Mouse (Mus musculus): ENCODE data around the gene Slc22a1.

The Slc22a1 gene

DNA sequence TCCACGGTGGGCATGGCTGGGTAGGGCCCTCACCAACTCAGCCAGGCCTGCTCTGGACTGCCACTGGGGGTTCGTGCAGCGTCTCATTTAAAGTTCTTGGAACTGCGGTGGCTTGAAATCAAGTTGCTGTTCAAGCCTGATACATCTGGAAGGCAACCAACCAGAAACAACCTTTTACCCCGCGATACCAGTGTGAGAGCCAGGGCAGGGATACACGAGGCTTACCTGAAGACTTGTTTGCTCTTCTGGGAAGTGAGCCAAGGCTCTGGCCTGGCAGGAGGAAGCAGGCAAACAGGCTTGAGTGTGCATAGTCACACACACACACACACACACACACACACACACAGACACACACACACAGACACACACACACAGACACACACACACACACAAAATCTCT is at the start of gene Slc22a1:
TSS of gene Slc22a1 (minus strand) at position 184 of the 400 bp plus-strand sequence.
- DNase-seq = peak; percentile 86

DNA sequence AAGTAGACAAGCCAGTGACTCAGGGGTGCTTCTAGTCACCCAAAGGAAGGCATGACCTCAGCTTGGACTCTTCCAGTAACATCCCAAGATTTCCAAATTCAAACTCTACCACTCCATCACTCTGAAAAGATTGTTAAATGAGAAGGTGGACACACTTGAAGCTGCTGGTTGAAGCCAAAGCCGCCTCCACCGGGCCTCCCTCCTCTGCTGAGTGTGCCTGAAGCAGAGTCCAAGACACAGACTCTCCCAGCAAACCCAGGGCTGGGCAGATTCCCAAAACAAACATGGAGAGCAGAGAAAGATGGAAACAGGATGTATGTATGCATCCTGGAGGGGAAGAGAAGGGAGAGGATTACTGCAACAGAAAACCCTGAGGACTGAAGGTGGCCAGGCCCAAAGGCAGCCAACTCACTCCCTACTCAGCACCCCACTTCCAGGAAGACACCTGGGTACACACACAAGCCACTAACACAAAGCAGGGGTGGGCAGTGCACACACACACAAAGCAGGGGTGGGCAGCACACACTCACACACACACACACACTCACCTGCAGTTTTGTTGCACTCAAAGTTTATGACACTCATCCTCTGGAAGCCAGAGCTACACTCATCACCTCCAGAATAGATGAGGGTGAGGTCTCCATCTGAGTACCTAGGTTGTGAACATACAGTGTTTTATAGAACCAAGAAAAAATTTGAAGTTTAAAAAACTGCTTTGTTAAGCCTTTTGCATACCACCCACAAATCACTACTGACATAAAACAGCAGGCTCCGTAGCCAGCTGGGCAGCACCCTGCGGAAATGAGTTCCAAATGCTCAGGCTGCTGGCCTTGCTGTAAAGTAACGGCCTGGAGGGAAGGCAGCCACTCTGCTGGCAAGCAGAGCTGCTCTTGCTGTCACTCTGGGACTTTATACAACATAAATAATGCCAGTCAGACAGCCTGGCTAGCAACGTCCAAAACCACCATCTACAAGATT is 49.4 kb upstream of the Slc22a1 start:
- DNase-seq = peak; percentile 73

DNA sequence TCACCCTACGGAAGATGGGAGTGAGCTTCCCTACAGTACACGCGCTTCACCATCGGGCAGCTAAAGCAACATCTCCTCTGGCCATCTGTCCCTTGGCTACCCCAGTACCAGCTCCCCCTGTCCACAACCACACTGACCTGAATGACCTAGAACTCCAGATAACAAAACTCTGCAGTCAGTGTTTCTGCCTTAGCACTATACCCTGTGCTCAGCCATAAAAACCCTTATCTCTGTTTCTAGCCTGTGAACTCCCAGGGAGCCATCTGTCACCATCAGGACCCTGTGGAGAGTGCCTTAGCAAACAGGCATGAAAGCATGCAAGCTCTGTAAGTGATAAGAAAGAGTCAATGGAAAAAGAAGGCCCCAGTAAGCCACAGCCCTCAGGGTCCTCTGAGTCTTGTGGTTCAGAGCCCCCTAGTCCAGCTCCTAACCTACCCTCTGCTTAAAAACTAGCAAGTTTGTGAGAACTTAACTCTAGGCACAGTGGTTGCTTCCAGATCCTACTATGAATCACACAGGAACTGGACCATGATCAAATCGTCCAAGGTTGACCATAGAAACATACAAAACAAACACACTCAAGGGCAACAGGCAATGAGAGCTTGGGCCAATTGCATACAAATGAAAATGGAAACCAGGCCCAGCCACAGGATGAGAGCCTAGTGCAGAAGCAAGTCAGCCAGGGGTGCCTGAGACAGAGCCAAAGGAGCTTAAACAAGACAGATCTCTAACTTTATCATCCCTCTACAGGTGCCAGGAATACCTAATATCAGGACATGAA is 48.5 kb upstream of the Slc22a1 start:
- peak; percentile 37 for DNase-seq

DNA sequence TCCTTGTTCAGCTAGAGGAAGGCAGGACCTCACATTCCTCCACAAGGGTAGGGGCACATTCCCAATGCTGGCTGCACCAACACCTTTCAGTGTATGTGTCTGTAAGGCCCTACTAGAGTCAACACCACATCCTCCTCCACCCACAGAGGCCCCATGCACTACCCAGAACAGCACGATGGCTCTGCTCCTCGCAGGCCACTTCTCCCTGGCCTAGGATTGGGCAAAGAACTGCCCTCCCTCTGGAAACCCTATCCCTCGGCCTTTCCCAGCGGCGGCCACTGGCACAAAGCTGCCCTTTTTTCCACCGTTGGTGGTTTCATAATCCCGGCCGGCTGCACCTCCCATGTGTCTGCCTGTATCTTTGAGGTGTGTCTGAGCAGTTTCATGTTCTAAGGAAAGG is 47.0 kb upstream of the Slc22a1 start:
- no peak for DNase-seq

DNA sequence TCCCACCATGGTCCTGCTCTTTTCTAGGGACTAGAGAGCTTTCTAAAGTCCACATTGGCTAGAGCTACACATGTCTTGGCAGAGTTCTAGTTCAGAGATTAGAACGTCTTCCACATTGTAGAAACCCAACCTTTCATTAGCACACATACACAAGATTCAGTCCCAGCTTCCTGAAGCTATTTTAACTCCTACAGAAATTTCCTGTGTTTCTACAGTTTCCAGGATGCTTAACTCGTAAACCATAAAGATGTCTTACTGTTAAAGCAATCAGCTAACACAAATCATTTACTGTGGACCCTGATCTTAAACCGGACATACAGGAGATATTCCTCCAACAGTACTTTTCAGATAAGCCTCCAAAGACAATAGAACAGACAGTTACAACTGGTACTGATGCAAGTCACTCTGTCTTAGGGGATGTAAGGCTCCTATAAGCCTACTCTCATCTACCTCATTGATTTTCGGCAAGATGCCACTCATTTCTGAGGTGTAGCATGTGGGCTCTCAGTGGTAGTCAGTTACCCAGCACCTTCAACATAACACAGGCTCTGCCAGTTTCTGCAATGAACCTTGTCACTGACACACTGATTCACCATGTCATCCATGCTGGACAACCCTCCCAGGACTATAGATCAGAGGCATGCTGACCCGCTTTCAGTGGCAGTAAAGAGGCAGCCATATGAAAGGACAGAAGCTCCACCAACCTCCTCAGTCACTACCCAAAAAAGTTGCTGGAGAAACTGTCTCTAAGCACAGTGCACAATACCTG is 45.7 kb upstream of the Slc22a1 start:
- no peak for DNase-seq

DNA sequence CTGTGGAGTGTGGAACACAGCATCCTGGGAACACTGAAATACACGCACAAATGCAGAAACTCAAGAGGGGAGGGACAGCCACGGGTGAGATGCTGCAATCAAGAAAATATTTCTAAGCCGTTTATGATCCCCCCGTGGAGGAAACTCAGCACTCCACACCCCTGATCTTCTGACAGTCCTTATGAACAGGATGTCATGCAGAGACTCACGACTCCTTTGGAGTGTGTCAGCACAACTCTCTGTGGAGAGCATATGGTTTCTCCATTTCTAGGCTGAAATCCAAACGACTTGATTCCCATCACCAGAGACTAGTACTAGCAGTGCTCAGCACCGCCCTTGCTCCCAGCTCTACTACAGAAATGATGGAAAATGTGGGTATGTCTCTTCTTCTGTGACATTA is 42.6 kb upstream of the Slc22a1 start:
- DNase-seq = no peak

DNA sequence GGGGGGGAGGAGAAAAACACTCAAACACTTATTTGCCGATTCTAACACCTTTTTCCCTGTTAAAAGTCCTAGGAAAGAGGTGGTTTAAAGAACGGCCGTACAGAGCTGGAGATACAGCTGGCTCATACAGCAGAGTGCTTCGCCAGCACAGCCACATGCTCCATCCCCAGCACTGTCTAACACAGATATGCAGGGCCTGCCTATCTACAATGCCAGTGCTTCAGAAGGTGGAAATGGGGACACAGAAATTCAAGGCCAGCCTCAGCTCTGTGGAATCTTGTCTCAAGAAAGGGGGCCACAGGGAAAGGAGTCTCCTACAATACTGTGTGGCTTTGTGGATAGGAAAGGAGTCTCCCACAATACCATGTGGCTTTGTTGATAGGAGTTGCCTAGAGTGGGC is 41.8 kb upstream of the Slc22a1 start:
- DNase-seq = no peak

DNA sequence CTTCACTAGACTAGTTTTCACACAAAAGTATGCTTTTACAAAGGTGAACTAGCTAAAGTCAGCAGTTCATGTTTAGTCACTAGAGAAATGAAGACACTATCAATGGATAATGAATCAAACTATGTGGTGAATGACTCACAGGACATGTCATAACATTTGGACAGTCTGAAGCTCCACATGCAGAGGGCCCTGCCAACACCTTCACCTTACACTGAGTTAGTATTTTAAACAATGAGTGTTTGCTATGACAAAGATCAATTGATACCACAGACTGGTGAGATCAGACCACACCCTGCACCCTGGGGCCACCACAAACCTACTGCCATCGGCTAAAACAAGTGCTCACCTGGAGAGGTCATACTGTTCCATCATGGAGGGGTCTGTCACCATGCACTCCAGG is 39.4 kb upstream of the Slc22a1 start:
- DNase-seq = no peak

DNA sequence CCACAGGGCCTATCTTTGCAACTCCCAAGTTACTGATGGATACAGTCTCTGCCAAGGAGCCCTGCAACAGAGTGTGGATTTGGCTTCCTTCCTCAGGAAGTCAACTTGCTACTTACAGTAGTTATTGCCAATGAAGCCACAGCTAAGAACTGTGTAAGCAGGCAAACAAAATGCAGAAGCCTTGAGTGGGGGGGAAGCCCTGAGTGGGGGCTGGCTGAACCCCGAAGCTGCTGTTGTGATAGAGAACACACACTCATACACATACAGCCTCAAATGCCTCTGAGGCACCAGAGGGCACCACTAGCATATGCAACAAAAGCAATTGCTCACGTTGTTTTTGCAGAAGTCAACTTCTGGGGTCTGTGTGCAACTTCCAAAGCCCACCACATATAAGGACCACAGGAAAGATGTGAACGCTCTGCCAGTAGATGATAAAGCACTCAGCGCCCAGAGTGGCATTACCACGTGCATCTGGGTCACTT is 38.5 kb upstream of the Slc22a1 start:
- DNase-seq = peak; percentile 51

DNA sequence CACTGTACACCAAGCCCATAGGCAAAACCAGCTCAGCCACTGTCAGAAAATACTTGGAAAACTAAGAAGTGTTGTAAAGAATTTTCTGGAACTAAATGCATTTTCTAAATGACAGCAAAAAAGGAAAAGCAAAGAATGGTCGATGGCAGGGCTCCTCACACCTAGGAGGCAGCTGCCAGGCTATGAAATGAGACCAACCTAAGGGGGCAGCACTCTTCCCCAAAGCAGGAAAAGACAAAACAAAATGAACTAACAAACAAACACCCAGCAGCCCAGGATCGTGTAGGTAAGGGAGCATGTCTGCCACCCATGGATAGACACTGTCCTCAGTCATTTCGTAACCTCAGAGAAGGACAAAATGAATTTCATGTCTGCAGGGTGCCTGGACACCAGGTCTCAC is 37.4 kb upstream of the Slc22a1 start:
- DNase-seq = no peak

DNA sequence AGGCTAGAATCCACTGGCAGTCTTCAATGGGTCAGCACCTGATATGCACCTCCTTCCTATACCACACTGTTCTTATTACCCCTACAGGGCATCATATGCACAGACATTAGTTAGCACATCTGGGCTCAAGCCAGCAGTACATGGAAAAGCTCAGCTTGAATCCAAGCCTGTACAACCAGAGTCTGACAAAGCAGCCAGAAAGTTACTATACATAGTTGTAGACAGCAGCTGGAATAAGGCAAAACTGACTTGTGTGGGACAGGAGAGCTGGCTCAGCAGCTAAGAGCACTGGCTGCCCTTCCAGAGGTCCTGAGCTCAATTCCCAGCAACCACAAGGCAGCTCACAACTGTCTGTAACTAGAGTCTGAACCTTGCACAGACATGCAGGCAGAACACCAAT is 36.6 kb upstream of the Slc22a1 start:
- no peak for DNase-seq

DNA sequence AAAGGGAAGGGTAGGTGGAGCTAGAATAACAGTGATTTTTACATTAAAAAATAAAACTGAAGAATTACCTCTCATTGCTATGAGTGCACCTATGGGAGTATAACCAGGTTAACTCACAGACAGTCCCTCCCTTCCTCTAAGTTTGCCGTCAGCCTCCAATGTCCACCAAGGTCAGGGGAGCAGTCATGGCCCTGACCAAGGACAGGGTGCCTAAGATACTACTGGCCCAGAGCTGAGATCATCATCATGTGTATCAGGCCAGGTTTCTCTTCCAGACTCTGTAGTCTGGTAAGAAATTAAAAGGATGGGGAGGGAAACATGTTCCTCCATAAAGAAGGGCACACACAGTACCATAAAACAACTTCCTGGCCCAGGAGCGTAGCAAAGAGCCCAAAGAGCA is 35.3 kb upstream of the Slc22a1 start:
- DNase-seq = no peak

DNA sequence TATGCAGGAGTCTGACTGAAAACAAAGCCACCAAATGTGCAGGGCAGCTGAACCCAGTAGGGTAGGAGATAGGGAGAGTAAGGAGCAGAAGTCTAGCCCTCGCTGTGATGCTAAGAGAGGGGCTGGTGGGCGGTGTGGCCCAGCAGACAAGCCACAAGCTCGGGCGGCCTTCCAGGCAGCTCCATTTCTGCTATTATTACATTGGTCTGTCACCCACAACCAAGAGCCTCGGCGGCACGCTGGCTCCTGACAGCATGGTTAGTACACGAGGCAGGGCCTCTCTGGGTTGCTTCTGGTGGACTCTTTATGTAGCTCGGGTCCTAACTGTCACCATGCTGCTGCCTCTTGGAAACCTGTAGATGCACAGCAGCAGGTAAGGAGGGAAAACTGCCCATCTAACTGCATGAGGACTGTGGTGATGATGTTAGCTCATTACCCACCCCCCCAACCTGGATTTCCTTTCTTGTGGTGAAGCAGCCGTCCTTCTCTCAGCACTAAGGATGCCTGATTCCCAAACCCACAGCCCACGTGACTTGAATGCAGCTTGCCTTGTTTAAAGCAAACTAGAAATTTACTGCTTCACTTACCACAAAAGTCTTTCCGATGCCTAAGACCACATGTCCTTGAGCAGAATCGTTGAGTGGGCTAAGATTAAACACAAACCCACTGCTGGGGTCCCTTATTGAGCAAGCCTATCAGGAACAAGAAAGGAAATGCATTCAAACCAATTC is 34.6 kb upstream of the Slc22a1 start:
- no peak for DNase-seq

DNA sequence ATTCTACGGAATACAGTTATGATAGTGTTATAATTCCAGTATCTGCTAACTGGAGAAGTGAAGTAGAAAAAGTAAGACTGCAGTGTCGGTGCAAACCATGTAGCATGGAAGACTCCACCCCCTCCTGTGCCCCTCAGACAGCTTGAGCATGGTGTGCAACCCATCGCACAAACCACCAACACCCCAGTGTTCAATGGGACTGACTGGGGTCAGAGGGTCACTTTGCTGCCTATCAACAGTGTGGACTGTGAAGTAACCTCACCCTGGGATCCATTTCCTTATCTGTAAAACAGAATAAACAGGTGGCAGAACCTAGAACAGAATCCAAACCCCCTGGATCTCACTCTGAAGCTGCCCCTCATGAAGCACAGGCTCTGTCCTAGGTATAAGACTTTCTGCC is 32.8 kb upstream of the Slc22a1 start:
- no peak for DNase-seq

DNA sequence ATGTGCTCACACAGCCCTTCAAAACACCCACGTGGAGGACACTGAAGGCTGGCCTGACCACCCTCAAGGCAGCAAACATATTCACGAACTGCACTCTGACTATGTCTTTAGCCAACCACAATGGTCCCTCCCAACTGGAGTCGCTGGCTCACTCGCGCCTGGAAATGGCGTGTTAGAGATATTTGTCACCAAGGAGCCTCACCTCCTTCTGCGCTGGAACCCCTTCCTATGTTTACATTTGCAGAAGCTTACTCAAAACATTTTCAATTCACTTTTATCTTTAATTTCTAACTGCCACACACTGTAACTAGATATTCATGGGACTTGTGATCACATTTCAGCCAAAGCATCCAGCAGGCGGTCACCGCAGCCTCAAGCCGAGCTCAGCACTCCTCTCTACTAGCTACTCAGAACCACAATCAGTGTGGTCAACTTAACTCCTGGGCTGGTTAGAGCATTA is 31.0 kb upstream of the Slc22a1 start:
- DNase-seq = no peak

DNA sequence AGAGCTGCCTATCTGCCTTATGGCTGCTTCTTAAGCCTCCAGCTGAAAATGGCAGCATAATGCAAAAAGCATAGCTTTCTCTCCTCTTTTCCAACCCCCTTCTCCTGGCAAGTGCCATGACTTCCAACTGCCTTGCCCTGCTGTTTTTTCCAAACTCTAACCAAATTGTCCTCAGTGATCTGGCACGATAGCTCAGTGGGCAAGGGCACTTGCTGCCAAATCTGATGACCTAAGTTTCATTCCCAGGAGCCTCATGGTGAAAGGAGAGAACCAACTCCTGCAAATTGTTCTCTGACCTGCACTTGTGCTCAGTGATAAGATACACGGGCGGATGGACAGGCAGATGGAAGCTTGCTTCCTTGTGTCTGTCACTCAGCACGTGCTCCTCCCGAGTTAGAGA is 27.3 kb upstream of the Slc22a1 start:
- DNase-seq = no peak

DNA sequence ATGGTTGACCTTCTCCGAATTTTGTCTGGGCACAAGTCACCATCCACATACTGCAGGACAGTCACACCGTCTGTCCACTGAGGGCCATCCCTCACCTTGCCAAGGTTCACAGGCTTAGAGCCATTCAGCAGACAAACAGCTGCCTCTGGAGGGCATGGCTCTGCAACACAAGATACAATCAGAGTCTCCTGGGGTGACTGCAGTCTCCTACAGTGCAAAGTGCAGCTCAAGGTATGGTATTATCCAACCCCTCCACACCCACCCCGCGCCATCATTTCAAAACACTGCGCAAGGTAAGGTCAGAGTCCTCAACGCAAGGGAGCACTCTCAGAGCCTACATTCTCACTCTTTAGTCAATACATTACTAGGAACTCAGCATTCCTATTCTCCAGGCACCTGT is 24.7 kb upstream of the Slc22a1 start:
- peak; percentile 44 for DNase-seq

DNA sequence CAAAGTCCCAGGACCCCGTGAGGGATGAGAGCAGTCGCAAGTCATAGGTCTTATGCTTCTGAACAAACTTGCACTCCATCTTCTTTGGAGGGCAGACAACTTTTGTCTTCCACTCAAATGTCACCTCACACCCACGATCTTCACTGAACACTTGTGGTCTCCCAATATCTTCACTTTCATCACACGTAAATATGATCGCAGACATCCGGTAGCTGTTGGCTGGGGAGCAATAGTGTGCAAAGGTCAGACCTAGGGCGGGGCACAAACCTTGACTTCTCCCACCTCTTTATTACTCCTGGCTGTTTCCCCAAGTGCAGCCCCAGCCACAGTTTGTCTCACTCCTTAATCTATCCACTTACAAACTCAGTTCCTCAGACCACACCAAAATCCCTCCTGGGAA is 16.3 kb upstream of the Slc22a1 start:
- no peak for DNase-seq

DNA sequence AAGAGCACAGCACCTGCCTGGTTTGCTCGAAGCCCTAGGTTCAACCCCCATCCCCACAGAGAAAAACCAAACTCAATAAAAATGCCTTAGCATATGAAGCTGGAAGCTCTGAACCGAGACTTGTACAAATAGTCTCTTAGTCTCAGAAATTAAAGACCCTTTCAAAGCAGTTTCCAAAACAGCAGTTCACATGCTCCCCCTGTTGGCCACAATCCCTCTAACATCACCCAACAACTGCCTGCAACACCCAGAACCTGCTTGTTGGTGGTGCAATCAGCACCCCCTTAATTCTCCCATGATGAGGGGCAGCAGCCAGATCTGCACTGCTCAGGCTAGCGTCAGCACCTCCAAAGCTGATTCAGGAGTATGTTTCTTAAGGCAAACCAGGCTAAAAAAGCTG is 13.9 kb upstream of the Slc22a1 start:
- peak; percentile 55 for DNase-seq

DNA sequence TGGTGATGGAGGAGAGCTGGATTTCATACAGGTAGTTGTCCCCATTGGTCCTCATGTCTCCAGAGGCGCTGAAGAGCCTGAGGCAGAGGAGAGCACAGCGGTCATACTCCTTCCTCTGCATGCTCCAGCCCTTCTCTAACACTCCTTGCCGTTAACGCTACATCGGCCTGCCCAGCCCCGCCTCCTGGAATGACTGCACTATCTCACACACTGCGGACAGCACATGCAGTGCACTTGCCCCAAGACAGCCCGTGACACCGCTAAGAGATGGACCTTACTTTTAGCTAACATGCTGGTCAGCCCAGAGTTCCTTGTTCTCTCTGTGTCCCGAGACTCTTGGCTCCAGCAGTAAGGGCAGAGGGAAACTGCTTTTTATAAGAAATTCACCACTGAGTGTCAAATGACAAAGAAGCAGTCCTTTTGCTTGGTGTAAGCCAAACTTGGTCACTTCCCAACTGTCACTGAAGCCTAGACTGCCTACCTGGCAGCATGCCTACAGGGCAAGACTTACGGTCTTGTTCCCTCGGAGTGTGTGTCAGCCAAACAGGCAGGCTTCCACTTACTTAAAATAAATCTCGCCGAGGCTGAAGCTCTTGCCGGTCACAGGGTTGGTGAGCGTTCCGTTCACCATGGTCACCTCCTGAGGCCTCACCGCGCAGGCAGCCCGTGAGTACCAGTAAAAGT is 12.9 kb upstream of the Slc22a1 start:
- DNase-seq = peak; percentile 45

DNA sequence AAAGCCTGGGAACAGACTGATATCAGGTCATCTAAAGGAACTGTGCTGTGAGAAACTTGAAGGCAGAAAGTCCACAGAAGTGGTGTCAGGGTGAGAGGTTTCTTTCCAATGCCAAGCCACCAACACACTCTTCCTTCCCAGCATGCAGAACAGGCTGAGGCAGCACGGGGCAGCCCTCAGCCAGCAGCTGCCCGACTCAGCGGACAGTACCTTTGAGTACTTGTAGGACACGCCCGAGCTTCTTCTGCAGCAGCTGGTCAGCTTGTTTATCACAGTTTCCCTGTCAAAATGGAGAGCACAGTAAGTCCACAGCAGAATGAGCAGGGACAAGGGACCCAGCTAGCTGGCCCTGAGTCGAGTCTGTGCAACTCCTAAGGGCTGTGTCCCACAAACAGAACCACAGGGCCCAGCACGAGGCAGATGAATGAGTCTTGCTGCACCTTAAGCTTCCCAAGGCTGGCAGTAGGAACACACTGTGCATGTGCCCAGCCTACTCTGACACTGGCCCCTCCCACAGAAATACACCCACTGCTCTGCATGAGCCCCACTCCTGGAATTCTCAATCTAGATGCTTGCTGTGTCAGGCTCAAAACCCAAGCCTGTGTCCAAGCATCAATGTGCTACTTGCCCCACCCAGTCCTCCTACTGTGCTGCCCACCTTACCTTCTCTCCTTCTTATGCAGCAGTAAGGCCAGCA is 9.4 kb upstream of the Slc22a1 start:
- no peak for DNase-seq

All from kidney, postnatal 14 days (tissue).